ENCODE assay signal across 24 mouse cellular contexts in genomic region chr2:25230581-25230980, GRCm38 (mm10). TPM values are rescaled to one million over a fixed set of nuclear protein-coding genes. Genes with fewer than 3 reads are reported as not detected.
DNase-seq lines count a peak whose midpoint lies in the region; ATAC-seq and TF ChIP-seq lines count a peak whose summit lies in the region.
"Had no signal": no experiment of that assay in that cellular context is flagged by ENCODE, and none has a peak within 500 bp of the region (broad histone marks: within the 10 kb centered on the region; RNA-seq: fewer than 3 reads in every experiment).

No protein-coding gene starts in this region.

- no peak for TF ChIP-seq CTCF in E14TG2a.4 (conservative IDR thresholded peaks at IDR 0.05; ENCODE audit: low read length)
- TF ChIP-seq CTCF in ES-Bruce4 (IDR thresholded peaks at IDR 0.05; ENCODE audit: low read depth, low read length) = no peak

- ATAC-seq in inflammation-experienced regulatory T-cells, adult 6 months = no peak
- ATAC-seq: activated CD4-positive, CD25-positive, alpha-beta regulatory T cell, adult 4 months; forebrain, embryonic 13.5 days; forebrain, embryonic 15.5 days; forebrain, postnatal 0 days; Patski had no signal

- 0 out of 2 replicates have a peak overlapping the region, but pooled peaks have one; percentile 20 for H3K27ac ChIP-seq in ES-Bruce4 (ENCODE audit: insufficient read depth, low read length)
- H3K27ac ChIP-seq: forebrain, embryonic 13.5 days; forebrain, embryonic 15.5 days had no signal

- no peak for TF ChIP-seq POLR2A in ES-Bruce4 (IDR thresholded peaks at IDR 0.05; ENCODE audit: insufficient read depth, low read length)

- H3K4me1 ChIP-seq in E14TG2a.4 (replicated peaks; ENCODE audit: low read depth, low read length) (peaks cover 87% of the 10 kb centered on the region), ES-Bruce4 (ENCODE audit: control insufficient read depth, insufficient read depth, low read length) (no peaks in the 10 kb centered on the region)

- peak overlapping the region; percentile 7 for H3K9ac ChIP-seq in ES-Bruce4 (ENCODE audit: low read depth, poor library complexity, severe bottlenecking)
- H3K9ac ChIP-seq: forebrain, embryonic 13.5 days; forebrain, embryonic 15.5 days; forebrain, postnatal 0 days had no signal

- peak; percentile 91 for DNase-seq in heart, adult 11 months
- no peak for DNase-seq in heart, postnatal 25 days (ENCODE audit: low spot score)
- no peak for DNase-seq in left cerebral cortex, postnatal 10 days (ENCODE audit: extremely low spot score in 1 of 2, low spot score in 2 of 2)
- DNase-seq: adrenal gland, adult 8-10 months; adrenal gland, postnatal 14 days; adrenal gland, postnatal 36 days; cerebellum, adult 2 months; cerebellum, adult 9-10 months; cerebellum, postnatal 10 days; forebrain, postnatal 0 days had no signal

- intact Hi-C loops in heart, postnatal 25 days (cut with DNase I) = no loop called here
- intact Hi-C loops in left cerebral cortex, postnatal 10 days (cut with DNase I) = no loop called here

- no peak for TF ChIP-seq EP300 in ES-Bruce4 (IDR thresholded peaks at IDR 0.05; ENCODE audit: insufficient read depth, low read depth, low read length)

- no peaks in the 10 kb centered on the region for H3K9me3 ChIP-seq in E14TG2a.4 (ENCODE audit: low read length)
- no peaks in the 10 kb centered on the region for H3K9me3 ChIP-seq in ES-Bruce4 (replicated peaks; ENCODE audit: control insufficient read depth, insufficient read depth, low read length, poor library complexity, severe bottlenecking)
- H3K9me3 ChIP-seq: forebrain, embryonic 13.5 days; forebrain, embryonic 15.5 days; G1E had no signal

- peaks cover 8% of the 10 kb centered on the region for H3K27me3 ChIP-seq in E14TG2a.4 (ENCODE audit: insufficient read depth, low read length)
- H3K27me3 ChIP-seq in ES-Bruce4 (ENCODE audit: control insufficient read depth, insufficient read depth, low read length, poor library complexity, severe bottlenecking) = no peaks in the 10 kb centered on the region
- H3K27me3 ChIP-seq: forebrain, embryonic 15.5 days had no signal

- H3K4me3 ChIP-seq in E14TG2a.4 (replicated peaks; ENCODE audit: low read length) (peak overlapping the region; percentile 64), ES-Bruce4 (ENCODE audit: low read depth, low read length) (peak overlapping the region; percentile 41)
- H3K4me3 ChIP-seq: forebrain, embryonic 13.5 days; forebrain, embryonic 15.5 days had no signal

- H3K36me3 ChIP-seq in E14TG2a.4 (ENCODE audit: insufficient read depth, low read length) (no peaks in the 10 kb centered on the region), ES-Bruce4 (ENCODE audit: control insufficient read depth, insufficient read depth, low read length, poor library complexity, severe bottlenecking) (no peaks in the 10 kb centered on the region)
- H3K36me3 ChIP-seq: forebrain, embryonic 15.5 days had no signal

RNA-seq across cellular contexts. Expression of gene Slc34a3, which starts 3.6 kb away (rescaled TPM):
- not detected for total RNA-seq in heart, postnatal 25 days (2021)
- 1.0 and 1.1 TPM in 2 replicates for polyA plus RNA-seq in ES-Bruce4 (2011; ENCODE audit: insufficient read depth, insufficient read length, low read depth, missing spikeins)
- polyA plus RNA-seq in inflammation-experienced regulatory T-cells, adult 6 months (2017; shearing (Covaris generic)) = not detected
- total RNA-seq in left cerebral cortex, postnatal 10 days (2021) = not detected
- total RNA-seq: adrenal gland, adult 18-20 months; adrenal gland, adult 8-10 months; adrenal gland, postnatal 14 days; adrenal gland, postnatal 36 days; forebrain, postnatal 0 days; G1E had no signal
- polyA plus RNA-seq: activated CD4-positive, CD25-positive, alpha-beta regulatory T cell, adult 4 months; C2C12; embryonic facial prominence, embryonic 11.5 days; embryonic facial prominence, embryonic 14.5 days; forebrain, embryonic 11.5 days; forebrain, embryonic 13.5 days; forebrain, embryonic 15.5 days; forebrain, postnatal 0 days; Patski had no signal

RNA-seq across cellular contexts. Expression of gene Rnf224, which starts 6.0 kb away (rescaled TPM):
- total RNA-seq in heart, postnatal 25 days (2021) = not detected
- 0.55 TPM in 1 of 2 replicates, not detected in the other for polyA plus RNA-seq in ES-Bruce4 (2011; ENCODE audit: insufficient read depth, insufficient read length, low read depth, missing spikeins)
- polyA plus RNA-seq in inflammation-experienced regulatory T-cells, adult 6 months (2017; shearing (Covaris generic)) = not detected
- total RNA-seq in left cerebral cortex, postnatal 10 days (2021) = not detected
- total RNA-seq: adrenal gland, adult 18-20 months; adrenal gland, adult 8-10 months; adrenal gland, postnatal 14 days; adrenal gland, postnatal 36 days; forebrain, postnatal 0 days had no signal
- polyA plus RNA-seq: activated CD4-positive, CD25-positive, alpha-beta regulatory T cell, adult 4 months; C2C12; cerebellum, adult 2 months; cortical plate, adult 2 months; embryonic facial prominence, embryonic 11.5 days; embryonic facial prominence, embryonic 14.5 days; forebrain, embryonic 11.5 days; forebrain, embryonic 13.5 days; forebrain, embryonic 15.5 days; forebrain, postnatal 0 days; Patski had no signal

RNA-seq across cellular contexts. Expression of gene Tubb4b, which starts 6.1 kb away (rescaled TPM):
- 100 to 1,000 TPM; 258 to 313 TPM for total RNA-seq in heart, postnatal 25 days (2021)
- 605 and 629 TPM in 2 replicates for polyA plus RNA-seq in ES-Bruce4 (2011; ENCODE audit: insufficient read depth, insufficient read length, low read depth, missing spikeins)
- polyA plus RNA-seq in inflammation-experienced regulatory T-cells, adult 6 months (2017; shearing (Covaris generic)) = 100 to 1,000 TPM in 1 of 3 experiments, 10 to 100 TPM in 2; 90.3 to 208 (median 96.5) TPM
- 100 to 1,000 TPM; 484 to 492 TPM for total RNA-seq in left cerebral cortex, postnatal 10 days (2021)

RNA-seq across cellular contexts. Expression of gene Rnf208, which starts 11.5 kb away (rescaled TPM):
- under 1 TPM in 1 of 2 experiments, not detected in 1; 0.53 TPM for total RNA-seq in heart, postnatal 25 days (2021)
- polyA plus RNA-seq in ES-Bruce4 (2011; ENCODE audit: insufficient read depth, insufficient read length, low read depth, missing spikeins) = 7.3 and 11.3 TPM in 2 replicates
- polyA plus RNA-seq in inflammation-experienced regulatory T-cells, adult 6 months (2017; shearing (Covaris generic)) = 1 to 10 TPM in 1 of 3 experiments, under 1 TPM in 2; 0.53 to 1.6 (median 0.99) TPM
- 100 to 1,000 TPM; 229 to 231 TPM for total RNA-seq in left cerebral cortex, postnatal 10 days (2021)

RNA-seq across cellular contexts. Expression of gene Cysrt1, which starts 11.7 kb away (rescaled TPM):
- total RNA-seq in heart, postnatal 25 days (2021) = not detected
- polyA plus RNA-seq in ES-Bruce4 (2011; ENCODE audit: insufficient read depth, insufficient read length, low read depth, missing spikeins) = not detected in 2 replicates
- polyA plus RNA-seq in inflammation-experienced regulatory T-cells, adult 6 months (2017; shearing (Covaris generic)) = not detected
- total RNA-seq in left cerebral cortex, postnatal 10 days (2021) = not detected
- total RNA-seq: adrenal gland, adult 18-20 months; adrenal gland, adult 8-10 months; adrenal gland, postnatal 14 days; adrenal gland, postnatal 36 days; forebrain, postnatal 0 days; G1E had no signal
- polyA plus RNA-seq: activated CD4-positive, CD25-positive, alpha-beta regulatory T cell, adult 4 months; embryonic facial prominence, embryonic 11.5 days; forebrain, embryonic 11.5 days; forebrain, embryonic 13.5 days; forebrain, postnatal 0 days; G1E; Patski had no signal
